Mouse (Mus musculus) limb, embryonic 13.5 days (tissue): ENCODE data around the gene Skint11. TPM values are rescaled to one million over a fixed set of nuclear protein-coding genes. Genes with fewer than 3 reads are reported as not detected.
"Not testable (repeated sequence)": the region's sequence is repeated elsewhere in the genome, so short reads cannot be mapped to it uniquely, and the experiment has no call there.

Experiments used
- ATAC-seq: fragments of 200-750 bp; cut with Nextera tagmentation; 2 replicates; pipeline ENCODE4 v1.8.0; 2017; ENCODE audit warnings: low read depth, moderate number of reproducible peaks, moderate TSS enrichment; ENCODE audit not compliant: low FRiP score
- H3K27ac ChIP-seq: fragments of 300-500 bp; sonication (generic); 2 replicates; pipeline ENCODE4 v1.5.1; 2015; ENCODE audit warnings: inconsistent platforms, mild to moderate bottlenecking, moderate library complexity
- H3K27me3 ChIP-seq: fragments of 300-500 bp; sonication (generic); 2 replicates; pipeline ENCODE4 v1.6.1; 2015; ENCODE audit warnings: mild to moderate bottlenecking, inconsistent platforms
- H3K36me3 ChIP-seq: fragments of 300-500 bp; sonication (generic); 2 replicates; pipeline ENCODE4 v1.6.1; 2015; ENCODE audit warnings: inconsistent platforms, mild to moderate bottlenecking, moderate library complexity
- H3K4me1 ChIP-seq: fragments of 300-500 bp; sonication (generic); 2 replicates; pipeline ENCODE4 v1.6.1; 2015; ENCODE audit warnings: inconsistent platforms
- H3K4me2 ChIP-seq: fragments of 300-500 bp; sonication (generic); replicated peaks from 2 replicates; pipeline ENCODE4 v1.6.1; 2015; ENCODE audit warnings: inconsistent platforms, mild to moderate bottlenecking, moderate library complexity
- H3K4me3 ChIP-seq: fragments of 300-500 bp; sonication (generic); 2 replicates; pipeline ENCODE4 v1.5.1; 2015; ENCODE audit warnings: moderate library complexity, mild to moderate bottlenecking, inconsistent platforms
- H3K9ac ChIP-seq: fragments of 300-500 bp; sonication (generic); 2 replicates; pipeline ENCODE4 v1.6.1; 2015; ENCODE audit warnings: mild to moderate bottlenecking, inconsistent platforms
- H3K9me3 ChIP-seq: fragments of 300-500 bp; sonication (generic); 2 replicates; pipeline ENCODE4 v1.6.1; 2016; ENCODE audit warnings: inconsistent platforms
- WGBS: fragments of 180-500 bp; shearing (Covaris S2); methylation state at CpG from one replicate; pipeline ENCODE4 v1.1.7; 2015; 5-methylcytosine and 5-hydroxymethylcytosine counted together
- polyA plus RNA-seq: library from polyadenylated mRNA; unstranded; fragments of >200 nt; fragmentation: Nextera tagmentation; extraction: Ambion mirVana; gene quantifications from 2 replicates; pipeline ENCODE4 v1.2.1, GENCODE M21; 2015

The Skint11 gene
- not detected in 2 replicates for polyA plus RNA-seq

- Histone ChIP-seq H3K4me3 (no peak within 1 kb of the TSS), H3K9ac (no peak within 1 kb of the TSS), H3K9me3 (no peaks in the 10 kb centered on the region; the same call in 1 of the 2 replicates), H3K4me2 (no peak within 1 kb of the TSS), H3K4me1 (no peaks in the 10 kb centered on the region), H3K27ac (no peak within 1 kb of the TSS), H3K27me3 (no peaks in the 10 kb centered on the region), H3K36me3 (no peaks in the 10 kb centered on the region)
- WGBS: 92% methylated on average over 1 of the region's 1 CpGs
- no peak for ATAC-seq
Observed at GRCm38 (mm10) chr4:114163084-114163483, at the start of gene Skint11. Skint11 (plus strand) TSS chr4:114163384.

- no peaks in the 10 kb centered on the region for H3K36me3 ChIP-seq
- no peak overlapping the region for H3K4me2 ChIP-seq
- H3K9ac ChIP-seq: no peak overlapping the region
- no peak for ATAC-seq
- H3K27me3 ChIP-seq: no peaks in the 10 kb centered on the region
- H3K4me3 ChIP-seq: no peak overlapping the region
- H3K4me1 ChIP-seq: no peaks in the 10 kb centered on the region
- no peaks in the 10 kb centered on the region; the same call in 1 of the 2 replicates for H3K9me3 ChIP-seq
- no peak overlapping the region for H3K27ac ChIP-seq
Observed at GRCm38 (mm10) chr4:114161149-114161548, 2.0 kb upstream of the Skint11 start.

- H3K27me3 ChIP-seq, H3K4me3 ChIP-seq, H3K9me3 ChIP-seq, ATAC-seq, H3K27ac ChIP-seq, H3K4me2 ChIP-seq, H3K9ac ChIP-seq, H3K4me1 ChIP-seq, H3K36me3 ChIP-seq: not testable (repeated sequence)
- WGBS: 24% methylated on average over 6 of the region's 6 CpGs
Observed at GRCm38 (mm10) chr4:114172898-114173297, 9.7 kb downstream of the Skint11 start.

- WGBS: 40% methylated on average over 1 of the region's 1 CpGs
- H3K27me3 ChIP-seq, H3K4me3 ChIP-seq, ATAC-seq, H3K9ac ChIP-seq, H3K27ac ChIP-seq, H3K4me2 ChIP-seq, H3K9me3 ChIP-seq, H3K4me1 ChIP-seq, H3K36me3 ChIP-seq: not testable (repeated sequence)
Observed at GRCm38 (mm10) chr4:114256906-114257305, 93.7 kb downstream of the Skint11 start.

Other genes starting within 250 kb of the Skint11 start
- not detected in 2 replicates for gene Skint5, start 163.9 kb upstream of the Skint11 start, polyA plus RNA-seq
- gene Trabd2b, start 243.3 kb downstream of the Skint11 start, polyA plus RNA-seq: 2.0 and 2.3 TPM in 2 replicates